Mouse (Mus musculus) MEL (cell line): ENCODE data around the gene Ptprk.

Source experiments
- BHLHE40 ChIP-seq: IDR thresholded peaks from 2 replicates; pipeline ENCODE4 v1.6.1; 2012; ENCODE audit warnings: low read depth, mild to moderate bottlenecking, inconsistent platforms, low read length, improper control_type of control experiment, borderline replicate concordance
- CTCF ChIP-seq, 3 experiments: IDR thresholded peaks in 2 of 3; conservative IDR thresholded peaks in 1 of 3; 2 replicates each; pipeline ENCODE4 v1.5.1; 2011 to 2012; ENCODE audit warnings: low read length in 3 of 3, low read depth in 2 of 3, mild to moderate bottlenecking in 2 of 3, improper control_type of control experiment in 1 of 3, inconsistent platforms in 1 of 3, mixed read lengths in 1 of 3, moderate library complexity in 1 of 3; ENCODE audit not compliant: control insufficient read depth in 1 of 3, insufficient read depth in 1 of 3, poor library complexity in 1 of 3, severe bottlenecking in 1 of 3
- EP300 ChIP-seq, 2 experiments: IDR thresholded peaks; 2 replicates each; pipeline ENCODE4 v1.6.1; 2011; ENCODE audit warnings: improper control_type of control experiment in 2 of 2, low read length in 2 of 2, low read depth in 1 of 2, mild to moderate bottlenecking in 1 of 2
- ETS1 ChIP-seq: IDR thresholded peaks from 2 replicates; pipeline ENCODE4 v1.6.1; 2012; ENCODE audit warnings: low read depth, mild to moderate bottlenecking, inconsistent platforms, low read length, improper control_type of control experiment, moderate library complexity
- GATA1 ChIP-seq: IDR thresholded peaks from 2 replicates; pipeline ENCODE4 v1.6.1; 2011; ENCODE audit warnings: low read depth, low read length, improper control_type of control experiment
- MAFK ChIP-seq: IDR thresholded peaks from 2 replicates; pipeline ENCODE4 v1.6.1; 2011; ENCODE audit warnings: low read depth, mild to moderate bottlenecking, low read length, improper control_type of control experiment, borderline replicate concordance
- MAZ ChIP-seq: IDR thresholded peaks from 2 replicates; pipeline ENCODE4 v1.6.1; 2012; ENCODE audit warnings: low read depth, mild to moderate bottlenecking, inconsistent platforms, low read length, improper control_type of control experiment
- MXI1 ChIP-seq: IDR thresholded peaks from 2 replicates; pipeline ENCODE4 v1.6.1; 2011; ENCODE audit warnings: mild to moderate bottlenecking, low read depth, low read length, improper control_type of control experiment
- NELFE ChIP-seq: IDR thresholded peaks from 2 replicates; pipeline ENCODE4 v1.6.1; 2011; ENCODE audit warnings: low read depth, low read length, improper control_type of control experiment
- NRF1 ChIP-seq: IDR thresholded peaks from 2 replicates; pipeline ENCODE4 v1.6.1; 2014; ENCODE audit warnings: low read depth, mild to moderate bottlenecking, inconsistent platforms, low read length, improper control_type of control experiment, moderate library complexity; ENCODE audit not compliant: poor library complexity, insufficient read depth, severe bottlenecking
- POLR2A ChIP-seq, 2 experiments: IDR thresholded peaks; 2 replicates each; pipeline ENCODE4 v1.6.1; 2011 to 2012; ENCODE audit warnings: low read length in 2 of 2, mild to moderate bottlenecking in 2 of 2, control low read depth in 1 of 2, improper control_type of control experiment in 1 of 2, low read depth in 1 of 2, moderate library complexity in 1 of 2; ENCODE audit not compliant: control insufficient read depth in 1 of 2, insufficient read depth in 1 of 2, poor library complexity in 1 of 2
- UBTF ChIP-seq: IDR thresholded peaks from 2 replicates; pipeline ENCODE4 v1.6.1; 2012; ENCODE audit warnings: low read depth, mild to moderate bottlenecking, inconsistent platforms, low read length, improper control_type of control experiment, moderate library complexity, borderline replicate concordance; ENCODE audit not compliant: insufficient read depth
- USF2 ChIP-seq, 2 experiments: IDR thresholded peaks; 2 replicates each; pipeline ENCODE4 v1.6.1; 2011 to 2012; ENCODE audit warnings: improper control_type of control experiment in 2 of 2, low read length in 2 of 2, borderline replicate concordance in 1 of 2, inconsistent platforms in 1 of 2, low read depth in 1 of 2, mild to moderate bottlenecking in 1 of 2; ENCODE audit not compliant: insufficient read depth in 1 of 2
- ZNF384 ChIP-seq: IDR thresholded peaks from 2 replicates; pipeline ENCODE4 v1.6.1; 2012; ENCODE audit warnings: low read depth, mild to moderate bottlenecking, inconsistent platforms, low read length, improper control_type of control experiment

- TF ChIP-seq GATA1 (no peak), CTCF (IDR thresholded peaks at IDR 0.05 in 2 of 3, conservative IDR thresholded peaks at IDR 0.05 in 1 of 3; ENCODE audit: control insufficient read depth in 1 of 3, insufficient read depth in 1 of 3, low read depth in 2 of 3, low read length in 3 of 3, poor library complexity in 1 of 3, severe bottlenecking in 1 of 3) (no peak), POLR2A (IDR thresholded peaks at IDR 0.05; ENCODE audit: control insufficient read depth in 1 of 2, insufficient read depth in 1 of 2, low read depth in 1 of 2, low read length in 2 of 2, poor library complexity in 1 of 2) (no peak), NRF1 (no peak), UBTF (no peak), NELFE (no peak), MAFK (no peak), USF2 (IDR thresholded peaks at IDR 0.05; ENCODE audit: borderline replicate concordance in 1 of 2, insufficient read depth in 1 of 2, low read depth in 1 of 2, low read length in 2 of 2) (no peak), MAZ (no peak), MXI1 (no peak), ZNF384 (no peak), ETS1 (no peak), EP300 (IDR thresholded peaks at IDR 0.05; ENCODE audit: low read depth in 1 of 2, low read length in 2 of 2) (no peak), BHLHE40 (no peak)
Measured at GRCm38 (mm10) chr10:28185326-28185725, 110.7 kb downstream of the Ptprk start.
